In the genomic region with DNA sequence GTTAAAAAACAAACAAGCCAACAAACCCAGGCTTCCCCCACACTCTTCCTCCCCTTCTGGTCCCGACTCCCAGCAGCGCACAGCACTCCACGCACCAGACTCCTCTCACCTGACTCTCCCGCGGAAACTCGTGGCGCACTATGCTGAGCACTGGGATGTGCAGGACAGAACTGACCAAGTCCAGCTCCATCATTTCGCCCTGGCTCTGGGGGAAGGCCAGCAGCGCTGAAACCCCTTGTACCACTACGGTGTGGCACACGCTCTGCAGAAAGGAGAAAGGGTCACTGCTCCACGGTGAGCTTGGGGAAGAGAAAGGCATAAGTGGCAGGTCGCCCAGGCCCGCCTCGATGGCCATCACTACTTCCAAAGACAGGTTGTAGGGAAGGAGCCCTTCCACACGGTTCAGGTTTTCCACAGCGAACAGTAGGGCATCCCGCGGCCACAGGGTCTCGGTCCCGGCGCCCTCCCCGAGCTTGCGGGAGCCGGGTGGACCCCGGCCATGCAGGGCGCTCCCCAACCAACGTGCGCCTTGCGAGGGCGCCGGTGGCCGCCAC, we compare ENCODE assay signal across 8 mouse cellular contexts. TPM values are rescaled to one million over a fixed set of nuclear protein-coding genes. Genes with fewer than 3 reads are reported as not detected.
DNase-seq lines count a peak whose midpoint lies in the region; ATAC-seq and TF ChIP-seq lines count a peak whose summit lies in the region.

No protein-coding gene starts in this region.

- H3K4me2 ChIP-seq in kidney, embryonic 16.5 days (replicated peaks; ENCODE audit: low read depth, low read length), result peak overlapping the region; percentile 93
- H3K4me2 ChIP-seq in hindbrain, embryonic 16.5 days (ENCODE audit: low read length), result peak overlapping the region; percentile 73
- peak overlapping the region; percentile 53 for H3K4me2 ChIP-seq in midbrain, postnatal 0 days (ENCODE audit: low read depth, low read length, poor library complexity, severe bottlenecking)

- ATAC-seq in kidney, embryonic 16.5 days (ENCODE audit: low FRiP score, low TSS enrichment), result peak; percentile 39
- ATAC-seq in hindbrain, embryonic 16.5 days, result peak; percentile 38
- peak; percentile 55 for ATAC-seq in midbrain, postnatal 0 days (ENCODE audit: low FRiP score)
- no peak for ATAC-seq in activated CD4-positive, CD25-positive, alpha-beta regulatory T cell, adult 4 months

- H3K9ac ChIP-seq in kidney, embryonic 16.5 days (replicated peaks; ENCODE audit: low read length), result no peak overlapping the region
- peak overlapping the region; percentile 65 for H3K9ac ChIP-seq in hindbrain, embryonic 16.5 days (ENCODE audit: low read depth, low read length)
- H3K9ac ChIP-seq in midbrain, postnatal 0 days (replicated peaks; ENCODE audit: low read length, poor library complexity, severe bottlenecking), result peak overlapping the region; percentile 67

- H3K36me3 ChIP-seq in kidney, embryonic 16.5 days (ENCODE audit: insufficient read depth, low read length), result no peaks in the 10 kb centered on the region
- no peaks in the 10 kb centered on the region for H3K36me3 ChIP-seq in embryonic facial prominence, embryonic 10.5 days (replicated peaks)
- no peaks in the 10 kb centered on the region for H3K36me3 ChIP-seq in hindbrain, embryonic 16.5 days (ENCODE audit: control insufficient read depth, insufficient read depth, low read length)
- H3K36me3 ChIP-seq in midbrain, postnatal 0 days (ENCODE audit: insufficient read depth, low read length), result no peaks in the 10 kb centered on the region

- no peak for TF ChIP-seq CTCF in midbrain, postnatal 0 days (IDR thresholded peaks at IDR 0.05)

- WGBS in kidney, embryonic 16.5 days, result 2% methylated on average over 29 of the region's 33 CpGs
- WGBS in embryonic facial prominence, embryonic 10.5 days, result 3% methylated on average over 33 of the region's 33 CpGs
- 2% methylated on average over 31 of the region's 33 CpGs for WGBS in hindbrain, embryonic 16.5 days
- under 1% methylated on average over 33 of the region's 33 CpGs for WGBS in midbrain, postnatal 0 days

- H3K27me3 ChIP-seq in kidney, embryonic 16.5 days (ENCODE audit: insufficient read depth, low read length), result peaks cover 35% of the 10 kb centered on the region
- H3K27me3 ChIP-seq in embryonic facial prominence, embryonic 10.5 days (replicated peaks; ENCODE audit: low read depth, poor library complexity, severe bottlenecking), result peaks cover 56% of the 10 kb centered on the region
- H3K27me3 ChIP-seq in hindbrain, embryonic 16.5 days (replicated peaks; ENCODE audit: control insufficient read depth, insufficient read depth, low read length), result no peaks in the 10 kb centered on the region; the same call in 1 of the 2 replicates
- no peaks in the 10 kb centered on the region for H3K27me3 ChIP-seq in midbrain, postnatal 0 days (ENCODE audit: insufficient read depth, low read length)

- DNase-seq in kidney, adult 18-20 months, result no peak
- DNase-seq in embryonic facial prominence, embryonic 10.5 days (ENCODE audit: low spot score), result peak; percentile 24
- peak; percentile 36 for DNase-seq in midbrain, postnatal 0 days (ENCODE audit: low spot score)
- DNase-seq in urinary bladder, postnatal 4 days (ENCODE audit: low spot score in 2 of 2), result no peak
- no peak for DNase-seq in B cell, adult 2 months

- no peaks in the 10 kb centered on the region for H3K9me3 ChIP-seq in kidney, embryonic 16.5 days (ENCODE audit: low read length)
- no peaks in the 10 kb centered on the region for H3K9me3 ChIP-seq in embryonic facial prominence, embryonic 10.5 days
- H3K9me3 ChIP-seq in hindbrain, embryonic 16.5 days (ENCODE audit: control insufficient read depth, low read length), result no peaks in the 10 kb centered on the region
- H3K9me3 ChIP-seq in midbrain, postnatal 0 days (ENCODE audit: low read length), result no peaks in the 10 kb centered on the region

- no peak overlapping the region for H3K27ac ChIP-seq in kidney, embryonic 16.5 days (ENCODE audit: low read length)
- no peak overlapping the region for H3K27ac ChIP-seq in embryonic facial prominence, embryonic 10.5 days (replicated peaks)
- H3K27ac ChIP-seq in hindbrain, embryonic 16.5 days (ENCODE audit: low read depth, low read length), result peak overlapping the region; percentile 65
- peak overlapping the region; percentile 75 for H3K27ac ChIP-seq in midbrain, postnatal 0 days (ENCODE audit: low read depth, low read length)

- H3K4me3 ChIP-seq in kidney, embryonic 16.5 days (ENCODE audit: low read length), result peak overlapping the region; percentile 57
- peak overlapping the region; percentile 69 for H3K4me3 ChIP-seq in embryonic facial prominence, embryonic 10.5 days
- peak overlapping the region; percentile 65 for H3K4me3 ChIP-seq in hindbrain, embryonic 16.5 days (ENCODE audit: low read length)
- peak overlapping the region; percentile 83 for H3K4me3 ChIP-seq in midbrain, postnatal 0 days (ENCODE audit: low read depth, low read length)

- peaks cover 12% of the 10 kb centered on the region; the same call in 1 of the 2 replicates for H3K4me1 ChIP-seq in kidney, embryonic 16.5 days (ENCODE audit: insufficient read depth, low read length)
- H3K4me1 ChIP-seq in embryonic facial prominence, embryonic 10.5 days, result peaks cover 22% of the 10 kb centered on the region
- no peaks in the 10 kb centered on the region; the same call in none of the 2 replicates for H3K4me1 ChIP-seq in hindbrain, embryonic 16.5 days (ENCODE audit: control insufficient read depth, insufficient read depth, low read depth, low read length)
- 0 out of 2 replicates have a peak, but pooled peaks cover 5% of the 10 kb centered on the region for H3K4me1 ChIP-seq in midbrain, postnatal 0 days (ENCODE audit: insufficient read depth, low read length)

RNA-seq across cellular contexts. Expression of gene Grin3a, which starts 1.2 kb away (rescaled TPM):
- 0.64 and 0.86 TPM in 2 replicates for polyA plus RNA-seq in kidney, embryonic 16.5 days (2015; fragmentation: Nextera tagmentation; extraction: Ambion mirVana)
- polyA plus RNA-seq in embryonic facial prominence, embryonic 10.5 days (2016; fragmentation: Nextera tagmentation; extraction: Ambion mirVana), result 0.49 and 0.67 TPM in 2 replicates
- 25.4 and 25.6 TPM in 2 replicates for polyA plus RNA-seq in hindbrain, embryonic 16.5 days (2015; fragmentation: Nextera tagmentation; extraction: Ambion mirVana)
- total RNA-seq in midbrain, postnatal 0 days (2014; rRNA removed), result 131 and 138 TPM in 2 replicates
- 35.5 and 40.4 TPM in 2 replicates for polyA plus RNA-seq in midbrain, postnatal 0 days (2015; fragmentation: Nextera tagmentation; extraction: Ambion mirVana)
- not detected for polyA plus RNA-seq in activated CD4-positive, CD25-positive, alpha-beta regulatory T cell, adult 4 months (2017; shearing (Covaris generic))

Comparison
In these comparisons a context has a peak if more than half of its experiments do, and no peak if none do; other contexts are left out.
1. H3K27ac ChIP-seq: peak in hindbrain, embryonic 16.5 days (single experiment) and midbrain, postnatal 0 days (single experiment); none in kidney, embryonic 16.5 days (single experiment) and embryonic facial prominence, embryonic 10.5 days (single experiment).
2. DNase-seq: peak in embryonic facial prominence, embryonic 10.5 days (single experiment) and midbrain, postnatal 0 days (single experiment); none in kidney, adult 18-20 months (single experiment), urinary bladder, postnatal 4 days (0 of 2) and B cell, adult 2 months (0 of 2).
3. RNA of gene Grin3a, which starts 1.2 kb away (polyA plus RNA-seq): 35.5 to 40.4 TPM in midbrain, postnatal 0 days and 25.4 to 25.6 TPM in hindbrain, embryonic 16.5 days; 0.64 to 0.86 TPM in kidney, embryonic 16.5 days, 0.49 to 0.67 TPM in embryonic facial prominence, embryonic 10.5 days and not detected in activated CD4-positive, CD25-positive, alpha-beta regulatory T cell, adult 4 months; every median in the first group is over 10 times any median in the second.
4. Peak in every context shown above with its lines, with median percentiles within 50 percentile points of each other: H3K4me2 ChIP-seq and H3K4me3 ChIP-seq.